Mouse (Mus musculus) hindbrain, embryonic 10.5 days (tissue): ENCODE data around the gene Pxylp1. TPM values are rescaled to one million over a fixed set of nuclear protein-coding genes. Genes with fewer than 3 reads are reported as not detected.

Source experiments
- DNase-seq: peaks from one replicate; pipeline ENCODE4 v3.0.0-alpha.2; 2017; ENCODE audit warnings: low spot score
- H3K27ac ChIP-seq: fragments of 300-500 bp; sonication (generic); 2 replicates; pipeline ENCODE4 v1.5.1; 2016; ENCODE audit warnings: mild to moderate bottlenecking, moderate library complexity
- H3K27me3 ChIP-seq: fragments of 300-500 bp; sonication (generic); 2 replicates; pipeline ENCODE4 v1.6.1; 2016; ENCODE audit warnings: mild to moderate bottlenecking; ENCODE audit not compliant: poor library complexity, insufficient read depth, severe bottlenecking
- H3K36me3 ChIP-seq: fragments of 300-500 bp; sonication (generic); 2 replicates; pipeline ENCODE4 v1.6.1; 2016; ENCODE audit warnings: mild to moderate bottlenecking, moderate library complexity
- H3K4me1 ChIP-seq: fragments of 300-500 bp; sonication (generic); replicated peaks from 2 replicates; pipeline ENCODE4 v1.6.1; 2016; ENCODE audit warnings: mild to moderate bottlenecking
- H3K4me3 ChIP-seq: fragments of 300-500 bp; sonication (generic); 2 replicates; pipeline ENCODE4 v1.5.1; 2016; ENCODE audit warnings: mild to moderate bottlenecking, moderate library complexity
- H3K9me3 ChIP-seq: fragments of 300-500 bp; sonication (generic); 2 replicates; pipeline ENCODE4 v1.6.1; 2016; ENCODE audit warnings: mild to moderate bottlenecking, moderate library complexity
- WGBS: fragments of 180-500 bp; shearing (Covaris S2); methylation state at CpG from one replicate; pipeline ENCODE4 v1.1.7; 2016; 5-methylcytosine and 5-hydroxymethylcytosine counted together
- polyA plus RNA-seq: library from polyadenylated mRNA; unstranded; fragments of >200 nt; fragmentation: Nextera tagmentation; extraction: Ambion mirVana; gene quantifications from 2 replicates; pipeline ENCODE4 v1.2.1, GENCODE M21; 2016

Gene Pxylp1
- polyA plus RNA-seq, 1 experiment from 2014 or later = 33.1 TPM

GRCm38 (mm10) chr9:96867165-96867564, 25.3 kb downstream of the Pxylp1 start:
- Histone ChIP-seq H3K4me1 (peaks cover 18% of the 10 kb centered on the region), H3K36me3 (peaks cover 16% of the 10 kb centered on the region), H3K27me3 (no peaks in the 10 kb centered on the region), H3K4me3 (no peak overlapping the region), H3K27ac (peak overlapping the region; percentile 6; the same call in 1 of the 2 replicates), H3K9me3 (peaks cover 7% of the 10 kb centered on the region)
- 36% methylated on average over 7 of the region's 7 CpGs for WGBS
- no peak for DNase-seq

GRCm38 (mm10) chr9:96866196-96866595, 26.3 kb downstream of the Pxylp1 start:
- no peak overlapping the region for H3K4me3 ChIP-seq
- H3K27ac ChIP-seq = no peak overlapping the region
- peaks cover 11% of the 10 kb centered on the region for H3K36me3 ChIP-seq
- 97% methylated on average over 5 of the region's 5 CpGs for WGBS
- peaks cover 7% of the 10 kb centered on the region for H3K9me3 ChIP-seq
- no peaks in the 10 kb centered on the region for H3K27me3 ChIP-seq
- no peak for DNase-seq
- peaks cover 18% of the 10 kb centered on the region for H3K4me1 ChIP-seq

DNA sequence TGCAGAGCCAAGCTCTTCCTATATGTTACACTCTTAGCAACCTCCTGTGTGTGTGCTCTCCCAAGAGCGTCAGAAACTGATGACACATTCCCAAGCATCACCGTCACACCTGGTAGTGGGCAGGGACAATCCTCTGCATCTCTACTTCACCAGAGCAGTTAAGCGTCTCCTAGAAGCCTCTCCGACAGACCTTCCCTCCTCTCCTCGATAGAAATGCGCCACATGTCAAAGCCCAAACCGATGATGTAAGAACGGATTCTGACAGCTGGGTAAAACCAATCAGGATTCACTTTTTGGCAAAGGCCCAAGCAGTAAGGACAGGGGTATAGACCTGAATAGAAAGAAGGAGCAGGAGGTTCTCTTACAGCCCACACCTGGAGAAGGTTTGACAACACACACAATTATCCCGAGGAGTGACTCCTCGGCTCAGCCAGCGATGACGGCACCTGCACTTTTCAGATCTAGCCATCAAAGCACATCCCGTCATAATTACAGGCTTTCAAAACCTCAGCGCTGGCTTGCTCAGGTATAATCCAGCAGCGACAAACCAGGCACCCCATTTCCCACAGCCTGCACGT, 26.9 kb downstream of the Pxylp1 start:
- Histone ChIP-seq H3K36me3 (peaks cover 5% of the 10 kb centered on the region), H3K27me3 (no peaks in the 10 kb centered on the region), H3K4me1 (peaks cover 21% of the 10 kb centered on the region), H3K4me3 (no peak overlapping the region), H3K27ac (no peak overlapping the region), H3K9me3 (0 out of 2 replicates have a peak, but pooled peaks cover 4% of the 10 kb centered on the region)
- DNase-seq = no peak
- WGBS = 89% methylated on average over 16 of the region's 16 CpGs

DNA sequence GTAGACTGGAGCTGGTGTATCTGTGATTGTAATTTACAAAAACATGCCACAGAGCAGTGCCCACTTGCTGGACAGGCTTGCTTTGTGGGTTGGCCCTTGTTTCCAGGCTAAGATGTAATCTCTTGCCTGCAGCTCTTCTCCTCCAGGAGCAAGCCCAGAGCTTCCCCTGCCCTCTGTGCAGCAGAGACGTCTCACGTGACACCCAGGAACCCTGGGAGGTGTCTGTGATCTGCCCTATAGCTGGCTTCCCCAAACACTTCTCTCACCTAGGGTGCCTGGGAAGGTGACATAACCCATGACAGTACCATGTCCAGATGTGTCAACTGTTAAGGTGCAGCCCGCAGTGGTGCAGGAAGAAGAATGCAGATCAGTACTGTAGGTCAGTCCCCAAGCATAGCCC, 28.9 kb downstream of the Pxylp1 start:
- peaks cover 31% of the 10 kb centered on the region for H3K4me1 ChIP-seq
- no peaks in the 10 kb centered on the region for H3K27me3 ChIP-seq
- WGBS = 70% methylated on average over 3 of the region's 3 CpGs
- H3K27ac ChIP-seq = no peak overlapping the region
- no peaks in the 10 kb centered on the region for H3K9me3 ChIP-seq
- no peak overlapping the region for H3K4me3 ChIP-seq
- no peak for DNase-seq
- H3K36me3 ChIP-seq = no peaks in the 10 kb centered on the region

DNA sequence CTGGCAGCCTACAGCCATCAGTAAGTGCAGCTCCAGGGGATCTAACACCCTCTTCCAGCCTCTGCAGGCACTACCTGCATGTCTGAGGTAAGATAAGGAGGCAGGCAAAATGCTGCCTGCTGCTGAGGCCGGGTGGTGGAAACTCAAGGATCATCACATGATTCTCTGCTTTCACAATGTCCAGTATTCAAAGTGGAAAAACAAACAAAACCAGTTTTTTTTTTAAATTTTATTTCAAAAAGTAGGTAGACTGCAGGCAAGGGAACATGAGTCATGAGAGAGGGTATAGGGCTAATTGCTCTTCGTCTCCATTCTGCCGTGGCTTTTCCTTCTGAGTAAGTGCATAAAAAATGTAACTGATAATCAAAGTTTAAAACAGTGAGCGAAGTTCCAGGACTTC, 29.6 kb downstream of the Pxylp1 start:
- no peak overlapping the region for H3K4me3 ChIP-seq
- DNase-seq = no peak
- H3K9me3 ChIP-seq = no peaks in the 10 kb centered on the region
- H3K27ac ChIP-seq = no peak overlapping the region
- peaks cover 29% of the 10 kb centered on the region for H3K4me1 ChIP-seq
- 84% methylated on average over 4 of the region's 4 CpGs for WGBS
- H3K27me3 ChIP-seq = no peaks in the 10 kb centered on the region
- H3K36me3 ChIP-seq = no peaks in the 10 kb centered on the region

DNA sequence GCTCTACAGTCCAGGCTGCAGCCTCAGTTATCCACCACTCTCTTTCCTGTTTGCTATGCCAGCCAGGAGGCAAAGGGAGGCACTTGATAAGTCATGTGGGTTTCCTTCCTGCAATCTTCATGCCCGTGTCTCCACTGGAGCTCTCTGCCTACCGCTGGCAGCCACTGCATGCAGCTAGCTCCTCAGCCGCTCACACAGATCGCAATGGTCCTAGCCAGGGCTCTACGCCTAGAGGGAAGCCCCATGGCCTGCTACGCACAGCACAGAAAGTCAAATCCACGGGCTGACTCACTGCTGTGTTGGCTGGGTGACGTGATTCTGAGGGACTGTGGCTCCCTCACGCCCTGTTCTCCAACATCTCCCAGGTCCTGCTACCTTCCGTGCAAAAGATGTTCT, 31.4 kb downstream of the Pxylp1 start:
- Histone ChIP-seq H3K4me1 (peaks cover 19% of the 10 kb centered on the region), H3K36me3 (no peaks in the 10 kb centered on the region), H3K9me3 (no peaks in the 10 kb centered on the region), H3K27me3 (no peaks in the 10 kb centered on the region), H3K27ac (0 out of 2 replicates have a peak overlapping the region, but pooled peaks have one; percentile 6), H3K4me3 (no peak overlapping the region)
- WGBS = 90% methylated on average over 10 of the region's 10 CpGs
- no peak for DNase-seq

- H3K36me3 ChIP-seq = peaks cover 4% of the 10 kb centered on the region; the same call in 1 of the 2 replicates
- no peaks in the 10 kb centered on the region for H3K9me3 ChIP-seq
- no peaks in the 10 kb centered on the region for H3K27me3 ChIP-seq
- 91% methylated on average over 5 of the region's 5 CpGs for WGBS
- H3K4me3 ChIP-seq = no peak overlapping the region
- H3K4me1 ChIP-seq = peaks cover 19% of the 10 kb centered on the region
- H3K27ac ChIP-seq = no peak overlapping the region
- DNase-seq = no peak
Measured at GRCm38 (mm10) chr9:96860380-96861091, 31.9 kb downstream of the Pxylp1 start.

GRCm38 (mm10) chr9:96859027-96859426, 33.4 kb downstream of the Pxylp1 start:
- no peak for DNase-seq
- Histone ChIP-seq H3K27ac (peak overlapping the region; percentile 3; the same call in 1 of the 2 replicates), H3K4me1 (peaks cover 19% of the 10 kb centered on the region), H3K36me3 (peaks cover 11% of the 10 kb centered on the region), H3K9me3 (no peaks in the 10 kb centered on the region), H3K4me3 (no peak overlapping the region), H3K27me3 (no peaks in the 10 kb centered on the region)
- 56% methylated on average over 2 of the region's 2 CpGs for WGBS

- Histone ChIP-seq H3K36me3 (peaks cover 11% of the 10 kb centered on the region), H3K4me3 (no peak overlapping the region), H3K9me3 (no peaks in the 10 kb centered on the region), H3K27me3 (no peaks in the 10 kb centered on the region), H3K27ac (no peak overlapping the region), H3K4me1 (peaks cover 15% of the 10 kb centered on the region)
- no peak for DNase-seq
- WGBS = 89% methylated on average over 4 of the region's 4 CpGs
Measured at GRCm38 (mm10) chr9:96857838-96858237, 34.6 kb downstream of the Pxylp1 start.

- Histone ChIP-seq H3K27me3 (no peaks in the 10 kb centered on the region), H3K9me3 (no peaks in the 10 kb centered on the region), H3K4me1 (peaks cover 13% of the 10 kb centered on the region), H3K27ac (peak overlapping the region; percentile 29; the same call in 1 of the 2 replicates), H3K36me3 (peaks cover 11% of the 10 kb centered on the region), H3K4me3 (no peak overlapping the region)
- DNase-seq = no peak
- WGBS = 77% methylated on average over 16 of the region's 16 CpGs
Measured at GRCm38 (mm10) chr9:96853300-96854186, 38.9 kb downstream of the Pxylp1 start.

DNA sequence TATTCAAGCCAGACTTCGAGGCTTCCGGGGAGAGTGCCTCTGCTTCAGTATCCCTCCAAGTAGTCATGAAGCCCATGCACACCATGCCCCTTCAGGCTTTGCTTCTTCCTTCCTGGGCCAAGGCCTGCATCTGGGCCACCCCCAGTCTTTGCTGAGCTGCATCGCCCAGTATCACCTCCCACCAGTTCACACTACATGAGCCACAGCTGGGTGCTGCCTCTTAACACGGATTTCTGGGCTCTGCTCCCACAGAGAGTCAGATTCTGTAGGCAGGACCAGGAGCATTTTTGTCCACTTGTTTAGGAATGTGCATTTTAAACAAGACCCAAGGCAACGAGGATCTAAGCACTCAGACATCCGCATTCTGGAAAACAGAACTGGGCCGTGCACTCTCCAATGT, 40.8 kb downstream of the Pxylp1 start:
- Histone ChIP-seq H3K4me3 (no peak overlapping the region), H3K27me3 (no peaks in the 10 kb centered on the region), H3K36me3 (peaks cover 18% of the 10 kb centered on the region), H3K9me3 (no peaks in the 10 kb centered on the region), H3K4me1 (peaks cover 14% of the 10 kb centered on the region; the same call in 1 of the 2 replicates), H3K27ac (0 out of 2 replicates have a peak overlapping the region, but pooled peaks have one; percentile 18)
- DNase-seq = no peak
- 74% methylated on average over 7 of the region's 7 CpGs for WGBS

GRCm38 (mm10) chr9:96851036-96851435, 41.4 kb downstream of the Pxylp1 start:
- Histone ChIP-seq H3K36me3 (peaks cover 18% of the 10 kb centered on the region), H3K4me1 (peaks cover 14% of the 10 kb centered on the region; the same call in 1 of the 2 replicates), H3K4me3 (no peak overlapping the region), H3K9me3 (no peaks in the 10 kb centered on the region), H3K27ac (peak overlapping the region; percentile 18; the same call in 1 of the 2 replicates), H3K27me3 (no peaks in the 10 kb centered on the region)
- WGBS = 85% methylated on average over 7 of the region's 7 CpGs
- no peak for DNase-seq
